Mouse (Mus musculus): Measurements from ENCODE around the gene Edc4.

DNA sequence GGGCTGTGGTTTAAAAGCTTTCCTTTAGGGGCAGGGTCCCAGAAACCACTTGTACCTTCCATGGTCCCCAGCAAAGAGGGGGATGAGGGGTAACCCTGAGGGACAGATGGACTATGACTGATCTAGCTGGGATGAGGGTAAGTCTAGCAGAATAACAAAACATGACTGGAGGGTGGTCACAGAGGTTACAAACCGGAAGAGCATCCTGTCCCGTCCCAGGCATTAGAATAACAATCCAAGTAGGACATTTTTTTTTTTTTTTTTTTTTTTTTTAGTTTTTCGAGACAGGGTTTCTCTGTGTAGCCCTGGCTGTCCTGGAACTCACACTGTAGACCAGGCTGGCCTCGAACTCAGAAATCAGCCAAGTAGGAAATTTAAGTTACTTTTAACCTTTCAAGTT is 30.7 kb upstream of the Edc4 start:
- TF ChIP-seq POLR2A (IDR thresholded peaks at IDR 0.05; ENCODE audit: control insufficient read depth in 1 of 2, insufficient read depth in 1 of 2, low read depth in 1 of 2, low read length in 2 of 2, poor library complexity in 1 of 2) (no peak), MAFK (IDR thresholded peaks at IDR 0.05; ENCODE audit: borderline replicate concordance, low read depth, low read length) (no peak), ETS1 (IDR thresholded peaks at IDR 0.05; ENCODE audit: low read depth, low read length) (no peak), CTCF (IDR thresholded peaks at IDR 0.05 in 2 of 3, conservative IDR thresholded peaks at IDR 0.05 in 1 of 3; ENCODE audit: control insufficient read depth in 1 of 3, insufficient read depth in 1 of 3, low read depth in 2 of 3, low read length in 3 of 3, poor library complexity in 1 of 3, severe bottlenecking in 1 of 3) (no peak), USF1 (IDR thresholded peaks at IDR 0.05; ENCODE audit: low read depth, low read length) (no peak), HCFC1 (IDR thresholded peaks at IDR 0.05; ENCODE audit: low read depth, low read length) (no peak), TCF12 (IDR thresholded peaks at IDR 0.05; ENCODE audit: low read depth, low read length) (no peak), GABPA (IDR thresholded peaks at IDR 0.05; ENCODE audit: low read depth, low read length) (no peak), POLR2AphosphoS2 (IDR thresholded peaks at IDR 0.05; ENCODE audit: low read length) (no peak), GATA1 (IDR thresholded peaks at IDR 0.05; ENCODE audit: low read depth, low read length) (no peak), MAZ (IDR thresholded peaks at IDR 0.05; ENCODE audit: low read depth, low read length) (no peak)
